Mouse (Mus musculus): ENCODE data around the gene Egfr.
A peak's percentile ranks its signal among the peaks of the same experiment; 100 is the strongest.

Egfr gene

GRCm38 (mm10) chr11:16752007-16752348, at the start of gene Egfr:
TSS of gene Egfr (plus strand) at chr11:16752203.
- peak; percentile 99 for DNase-seq

GRCm38 (mm10) chr11:16703221-16703620, 48.8 kb upstream of the Egfr start:
- DNase-seq, result no peak

DNA sequence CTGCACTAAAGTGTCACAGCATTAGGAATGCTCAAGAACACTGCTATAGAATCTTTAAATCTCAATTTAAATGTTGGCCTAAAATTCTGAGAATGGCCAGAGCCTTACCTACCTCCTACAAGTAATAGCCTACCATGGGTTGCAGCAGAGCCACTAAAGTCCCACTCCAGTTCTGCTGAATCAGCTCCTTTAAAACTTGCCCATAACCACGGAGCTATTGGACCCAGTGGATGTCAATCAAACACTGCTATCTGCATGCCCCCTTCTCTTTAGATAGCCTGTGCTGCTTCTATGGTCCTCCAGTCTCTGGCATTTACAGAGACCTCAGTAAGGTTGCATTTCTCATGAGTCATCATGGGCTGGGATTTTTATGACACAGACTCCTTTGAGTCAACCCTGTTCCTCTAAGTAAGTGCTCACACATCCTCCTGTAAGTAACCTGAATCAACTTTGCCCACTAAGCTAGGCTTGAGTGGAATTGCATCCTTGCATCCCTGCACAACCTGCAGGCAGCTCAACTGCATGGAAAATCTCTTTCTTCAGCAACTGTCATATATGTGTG, 16.8 kb upstream of the Egfr start:
- DNase-seq, result no peak

DNA sequence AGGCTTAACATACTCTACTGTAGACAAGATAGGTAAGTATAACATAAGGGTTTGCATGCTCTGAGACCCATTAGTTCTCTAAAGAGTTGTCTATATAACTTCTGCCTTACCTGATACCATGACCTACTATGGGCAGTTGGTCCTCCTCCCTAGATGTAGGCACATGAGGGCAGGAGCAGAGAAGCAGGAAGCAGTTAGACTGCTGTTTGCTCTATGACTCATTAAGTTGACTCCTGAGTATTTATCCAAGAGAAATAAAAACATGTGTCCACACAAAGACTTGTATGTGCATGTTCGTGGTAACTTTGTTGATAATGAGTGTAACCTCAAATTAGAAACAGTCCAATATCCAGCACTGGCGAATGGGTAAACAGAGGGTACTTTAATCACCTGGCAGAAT, 14.7 kb upstream of the Egfr start:
- no peak for DNase-seq

GRCm38 (mm10) chr11:16738691-16739090, 13.3 kb upstream of the Egfr start:
- no peak for DNase-seq

GRCm38 (mm10) chr11:16739155-16739554, 12.8 kb upstream of the Egfr start:
- DNase-seq, result peak; percentile 57

GRCm38 (mm10) chr11:16740691-16741611, 11.1 kb upstream of the Egfr start:
- DNase-seq, result no peak

GRCm38 (mm10) chr11:16742251-16742650, 9.8 kb upstream of the Egfr start:
- DNase-seq, result no peak

GRCm38 (mm10) chr11:16742821-16743220, 9.2 kb upstream of the Egfr start:
- no peak for DNase-seq

DNA sequence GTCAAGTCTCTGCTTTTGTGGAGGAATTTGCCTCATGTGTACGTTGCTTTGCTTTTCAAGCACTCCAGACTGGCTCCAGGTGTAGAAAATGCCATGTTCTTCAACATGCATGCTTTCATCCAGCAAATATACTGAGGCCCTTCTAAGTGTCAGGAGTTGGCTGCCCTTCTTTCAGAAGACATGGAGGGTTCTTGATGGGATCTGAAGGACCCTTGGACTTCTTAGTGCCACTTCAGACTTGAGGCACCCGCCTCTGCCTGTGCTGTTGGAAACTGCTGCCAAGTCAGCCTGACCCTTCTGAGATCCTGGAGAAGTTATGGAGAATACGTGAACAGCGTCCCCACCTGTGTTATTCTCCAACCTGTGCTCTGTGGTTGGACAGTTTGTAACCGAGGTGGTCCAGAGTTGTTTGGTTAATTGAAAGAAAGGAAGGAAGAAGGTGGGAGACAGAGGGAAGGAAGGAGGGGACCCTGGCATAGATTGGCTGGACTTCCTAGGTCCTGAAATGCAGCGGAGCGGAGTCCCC, 483 bp upstream of the Egfr start:
- DNase-seq, result no peak

GRCm38 (mm10) chr11:16752349-16753153, 548 bp downstream of the Egfr start:
- DNase-seq, result peak; percentile 93

GRCm38 (mm10) chr11:16753154-16754040, 1.4 kb downstream of the Egfr start:
- DNase-seq, result peak; percentile 91

DNA sequence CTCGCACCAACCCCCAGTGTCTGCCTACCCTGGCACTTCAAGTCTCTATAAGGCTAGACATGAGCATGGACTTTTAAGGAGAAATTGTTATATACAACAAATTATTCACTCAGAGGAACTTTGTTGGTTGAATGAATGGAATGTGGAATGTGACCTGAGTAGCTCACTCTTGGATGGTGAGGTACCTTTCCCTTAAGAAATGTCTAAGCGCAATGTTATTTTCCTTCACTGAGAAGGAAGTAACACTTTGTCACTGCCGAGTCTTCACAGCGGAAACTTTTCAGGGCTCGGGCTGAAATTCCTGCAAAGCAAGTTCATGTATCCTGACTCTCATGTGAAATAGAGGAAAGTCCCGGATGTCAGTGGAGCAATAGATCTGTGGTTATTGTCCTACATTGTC, 7.9 kb downstream of the Egfr start:
- no peak for DNase-seq

DNA sequence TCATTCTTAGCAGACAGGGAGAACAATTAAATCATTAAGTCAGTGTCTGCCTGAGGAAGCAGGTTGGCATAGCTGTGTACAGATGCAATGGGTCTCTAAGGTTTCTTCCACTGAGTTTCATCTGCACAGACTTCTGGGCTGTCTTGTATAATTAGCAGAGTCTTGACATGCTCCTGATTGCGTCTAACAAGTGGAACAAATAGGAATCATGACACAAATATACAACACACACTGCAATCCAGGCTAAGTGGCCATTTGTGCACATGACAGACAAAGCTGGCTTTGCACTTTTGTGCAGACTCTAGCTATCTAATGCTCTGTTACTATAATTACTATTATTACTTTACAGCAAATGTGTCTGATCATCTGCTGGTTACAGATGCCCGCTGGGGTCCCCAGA, 9.2 kb downstream of the Egfr start:
- DNase-seq, result no peak

- DNase-seq, result no peak
These were observed 14.2 kb downstream of the Egfr start for GRCm38 (mm10) chr11:16766038-16766815.

DNA sequence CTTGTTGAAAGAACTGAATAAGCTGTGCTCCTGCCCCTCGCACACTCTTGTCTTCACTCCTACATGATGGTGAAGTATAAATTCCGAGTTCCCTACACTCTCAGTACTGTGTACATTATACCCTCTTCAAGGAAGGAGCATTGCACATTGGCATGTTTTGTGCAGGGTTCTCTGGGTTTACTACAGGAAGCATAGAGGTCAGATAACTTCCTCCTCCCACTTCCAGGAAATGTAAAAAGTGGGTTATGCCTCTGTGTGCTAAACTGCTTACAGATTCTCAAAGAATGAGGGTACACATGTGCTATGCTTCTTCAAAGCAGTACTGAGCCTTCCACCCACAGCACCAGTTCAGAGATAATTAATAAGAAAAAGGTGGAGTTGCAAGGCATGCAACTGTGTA, 16.0 kb downstream of the Egfr start:
- peak; percentile 66 for DNase-seq

GRCm38 (mm10) chr11:16769276-16769675, 17.3 kb downstream of the Egfr start:
- DNase-seq, result peak; percentile 85

DNA sequence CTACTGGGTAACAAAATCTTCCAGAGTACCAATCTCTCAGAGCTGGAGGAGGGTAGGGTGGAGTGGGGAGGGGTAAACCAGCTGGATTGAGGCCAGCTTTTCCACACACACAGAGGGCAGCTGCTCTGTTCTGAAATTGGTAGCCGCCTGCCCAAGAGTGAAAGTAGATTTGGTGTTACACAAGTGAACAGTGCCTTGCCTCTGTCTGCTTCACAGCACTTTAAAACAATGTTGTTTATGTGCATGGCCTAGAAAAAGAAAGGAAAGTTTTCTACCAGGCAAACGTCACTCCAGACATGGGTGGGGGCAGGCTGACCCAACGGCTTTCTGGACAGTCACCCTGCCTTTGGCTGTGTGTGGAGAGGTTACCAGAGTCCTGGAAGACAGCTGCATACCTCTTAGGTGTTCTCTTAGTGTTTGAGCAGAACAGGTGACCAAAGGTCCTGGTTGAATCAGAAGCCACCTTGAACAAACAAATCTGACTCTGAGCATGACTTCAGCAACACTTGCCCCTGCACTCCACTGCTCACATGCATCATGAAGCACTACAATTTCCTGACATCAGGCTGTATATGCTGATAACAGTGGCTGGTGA, 17.8 kb downstream of the Egfr start:
- DNase-seq, result peak; percentile 92

DNA sequence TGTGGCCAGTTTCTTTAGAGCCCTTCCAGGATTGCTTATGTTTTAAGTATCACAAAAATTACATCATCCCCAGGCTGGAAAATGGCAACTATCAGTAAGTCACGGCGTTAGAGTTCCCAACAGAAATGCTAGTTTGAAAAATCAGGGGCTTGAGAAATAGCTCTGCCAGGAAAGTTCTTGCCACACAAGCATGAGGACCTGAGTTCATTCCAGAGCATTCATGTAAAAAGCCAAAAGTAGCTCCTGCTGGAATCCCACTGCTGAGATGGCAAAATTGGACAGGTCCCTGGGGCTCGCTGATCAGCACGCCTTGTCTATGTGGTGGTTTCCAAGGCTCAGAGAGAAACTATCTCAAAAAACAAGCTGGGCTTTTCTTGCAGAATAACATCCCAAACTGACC, 19.0 kb downstream of the Egfr start:
- peak; percentile 93 for DNase-seq

GRCm38 (mm10) chr11:16772717-16773116, 20.7 kb downstream of the Egfr start:
- DNase-seq, result peak; percentile 95

DNA sequence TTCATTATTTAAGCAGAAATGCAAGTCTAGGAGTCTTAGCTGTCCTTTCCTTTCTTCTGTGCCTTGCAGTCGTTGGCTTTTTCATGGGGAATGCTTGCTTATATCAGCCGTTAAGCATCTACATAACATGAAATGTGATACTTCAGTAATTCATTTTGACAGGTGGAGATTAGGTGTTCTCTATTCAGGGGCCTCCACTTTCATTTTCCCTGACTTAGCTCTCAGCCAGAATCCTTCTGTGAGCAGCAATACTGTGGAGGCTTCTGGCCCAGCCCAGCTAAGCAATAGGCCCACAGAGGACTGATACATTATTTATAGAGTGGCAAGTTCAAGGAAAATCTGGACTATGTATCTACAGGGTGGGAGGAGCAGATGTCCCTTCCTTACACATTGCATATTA, 25.0 kb downstream of the Egfr start:
- no peak for DNase-seq

All from heart, adult 11 months (tissue).